Mouse (Mus musculus): Measurements from ENCODE around the gene Bik.

DNA sequence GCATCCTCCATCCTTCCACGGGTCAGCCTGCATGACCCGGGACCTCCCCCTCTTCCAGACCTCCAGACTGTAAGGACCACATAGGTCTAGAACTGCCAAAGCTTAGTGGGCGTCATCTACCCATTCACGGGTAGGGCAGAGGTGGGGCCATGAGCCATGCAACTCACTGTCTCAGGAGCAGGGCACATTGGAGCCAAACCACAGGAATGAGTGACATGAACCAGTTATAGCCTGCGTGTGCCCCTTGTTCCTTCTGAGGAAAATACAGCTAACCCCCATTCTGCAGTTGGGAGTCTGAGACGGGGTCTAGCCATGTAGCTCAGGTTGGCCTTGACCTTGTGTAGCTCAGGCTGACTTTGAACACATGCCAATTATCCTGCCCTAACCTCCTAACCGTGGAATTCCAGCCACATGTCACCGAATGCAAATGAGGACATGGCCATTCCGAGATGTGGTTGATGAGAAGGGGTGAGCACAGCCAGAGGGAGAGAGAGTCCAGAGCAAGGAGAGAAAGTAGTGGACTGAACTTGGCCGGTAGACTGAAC lies 45.4 kb upstream of the Bik start:
- TF ChIP-seq CTCF (IDR thresholded peaks at IDR 0.05; ENCODE audit: borderline replicate concordance, extremely low read depth, insufficient read depth, insufficient read length): no peak
- TF ChIP-seq POLR2A (IDR thresholded peaks at IDR 0.05; ENCODE audit: borderline replicate concordance, extremely low read depth, insufficient read depth, insufficient read length, poor library complexity, severe bottlenecking): no peak

All from brain, embryonic 14.5 days (tissue).